Mouse (Mus musculus): ENCODE results near the gene Kif4. TPM values are rescaled to one million over a fixed set of nuclear protein-coding genes. Genes with fewer than 3 reads are reported as not detected.

Kif4 gene
- polyA plus RNA-seq, 1 experiment from 2014 or later: 23.5 TPM

- Histone ChIP-seq H3K9me3 (replicated peaks; ENCODE audit: control insufficient read depth, low read length) (no peaks in the 10 kb centered on the region), H3K27ac (ENCODE audit: low read length) (no peak overlapping the region), H3K9ac (ENCODE audit: low read length) (no peak overlapping the region), H3K4me2 (ENCODE audit: low read depth, low read length) (no peak overlapping the region), H3K4me3 (ENCODE audit: low read length) (no peak overlapping the region), H3K27me3 (ENCODE audit: control insufficient read depth, insufficient read depth, low read length) (no peaks in the 10 kb centered on the region), H3K4me1 (ENCODE audit: control insufficient read depth, insufficient read depth, low read length) (no peaks in the 10 kb centered on the region), H3K36me3 (ENCODE audit: control insufficient read depth, insufficient read depth) (0 out of 2 replicates have a peak, but pooled peaks cover 5% of the 10 kb centered on the region)
- no peak for ATAC-seq (replicated peaks; ENCODE audit: extremely low read depth, insufficient read depth, low FRiP score)
- WGBS: 95% methylated on average over 4 of the region's 4 CpGs
These were observed 71.2 kb downstream of the Kif4 start for GRCm38 (mm10) chrX:100696776-100697175.

GRCm38 (mm10) chrX:100708032-100708431 is 82.5 kb downstream of the Kif4 start:
- 87% methylated on average over 6 of the region's 6 CpGs for WGBS
- no peak for ATAC-seq (replicated peaks; ENCODE audit: extremely low read depth, insufficient read depth, low FRiP score)
- no peaks in the 10 kb centered on the region for H3K4me1 ChIP-seq (ENCODE audit: control insufficient read depth, insufficient read depth, low read length)
- peaks cover 9% of the 10 kb centered on the region; the same call in 1 of the 2 replicates for H3K36me3 ChIP-seq (ENCODE audit: control insufficient read depth, insufficient read depth)
- no peak overlapping the region for H3K4me2 ChIP-seq (ENCODE audit: low read depth, low read length)
- no peak overlapping the region for H3K4me3 ChIP-seq (ENCODE audit: low read length)
- H3K27me3 ChIP-seq (ENCODE audit: control insufficient read depth, insufficient read depth, low read length): no peaks in the 10 kb centered on the region
- H3K27ac ChIP-seq (ENCODE audit: low read length): no peak overlapping the region
- H3K9ac ChIP-seq (ENCODE audit: low read length): no peak overlapping the region
- no peaks in the 10 kb centered on the region for H3K9me3 ChIP-seq (replicated peaks; ENCODE audit: control insufficient read depth, low read length)

- no peak for ATAC-seq (replicated peaks; ENCODE audit: extremely low read depth, insufficient read depth, low FRiP score)
- WGBS: 86% methylated on average over 6 of the region's 6 CpGs
- Histone ChIP-seq H3K27ac (ENCODE audit: low read length) (no peak overlapping the region), H3K9ac (ENCODE audit: low read length) (no peak overlapping the region), H3K4me2 (ENCODE audit: low read depth, low read length) (no peak overlapping the region), H3K4me1 (ENCODE audit: control insufficient read depth, insufficient read depth, low read length) (no peaks in the 10 kb centered on the region), H3K4me3 (ENCODE audit: low read length) (no peak overlapping the region), H3K36me3 (ENCODE audit: control insufficient read depth, insufficient read depth) (peaks cover 5% of the 10 kb centered on the region; the same call in 1 of the 2 replicates), H3K27me3 (ENCODE audit: control insufficient read depth, insufficient read depth, low read length) (no peaks in the 10 kb centered on the region), H3K9me3 (replicated peaks; ENCODE audit: control insufficient read depth, low read length) (no peaks in the 10 kb centered on the region)
These were observed 90.6 kb downstream of the Kif4 start for GRCm38 (mm10) chrX:100716173-100716572.

- Histone ChIP-seq H3K36me3 (ENCODE audit: control insufficient read depth, insufficient read depth) (peaks cover 12% of the 10 kb centered on the region), H3K9me3 (replicated peaks; ENCODE audit: control insufficient read depth, low read length) (no peaks in the 10 kb centered on the region), H3K27ac (ENCODE audit: low read length) (no peak overlapping the region; the same call in 1 of the 2 replicates), H3K27me3 (ENCODE audit: control insufficient read depth, insufficient read depth, low read length) (peaks cover 5% of the 10 kb centered on the region), H3K9ac (ENCODE audit: low read length) (no peak overlapping the region), H3K4me1 (ENCODE audit: control insufficient read depth, insufficient read depth, low read length) (peaks cover 10% of the 10 kb centered on the region), H3K4me3 (ENCODE audit: low read length) (no peak overlapping the region), H3K4me2 (ENCODE audit: low read depth, low read length) (no peak overlapping the region)
- ATAC-seq (replicated peaks; ENCODE audit: extremely low read depth, insufficient read depth, low FRiP score): no peak
- 13% methylated on average over 1 of the region's 1 CpGs for whole genome bisulfite sequencing
These were observed 103.4 kb downstream of the Kif4 start for GRCm38 (mm10) chrX:100728947-100729346.

- Histone ChIP-seq H3K9me3 (replicated peaks; ENCODE audit: control insufficient read depth, low read length) (no peaks in the 10 kb centered on the region), H3K36me3 (ENCODE audit: control insufficient read depth, insufficient read depth) (peaks cover 9% of the 10 kb centered on the region), H3K27ac (ENCODE audit: low read length) (no peak within 1 kb of the TSS; the same call in 1 of the 2 replicates), H3K27me3 (ENCODE audit: control insufficient read depth, insufficient read depth, low read length) (peaks cover 5% of the 10 kb centered on the region), H3K9ac (ENCODE audit: low read length) (peak within 1 kb of the TSS; percentile 16; the same call in 1 of the 2 replicates), H3K4me2 (ENCODE audit: low read depth, low read length) (peak within 1 kb of the TSS; percentile 58), H3K4me3 (ENCODE audit: low read length) (0 out of 2 replicates have a peak within 1 kb of the TSS, but pooled peaks have one; percentile 12), H3K4me1 (ENCODE audit: control insufficient read depth, insufficient read depth, low read length) (peaks cover 10% of the 10 kb centered on the region)
- 16% methylated on average over 8 of the region's 8 CpGs for WGBS
- ATAC-seq (replicated peaks; ENCODE audit: extremely low read depth, insufficient read depth, low FRiP score): peak; percentile 70
These were observed 104.2 kb downstream of the Kif4 start, which contains the start of gene Gdpd2 for GRCm38 (mm10) chrX:100729665-100730188. Gene Gdpd2, plus strand, starts transcription at chrX:100729873.

GRCm38 (mm10) chrX:100730266-100730665 is 104.7 kb downstream of the Kif4 start:
- H3K4me1 ChIP-seq (ENCODE audit: control insufficient read depth, insufficient read depth, low read length): peaks cover 10% of the 10 kb centered on the region
- no peak overlapping the region for H3K27ac ChIP-seq (ENCODE audit: low read length)
- 25% methylated on average over 8 of the region's 8 CpGs for whole genome bisulfite sequencing
- peaks cover 8% of the 10 kb centered on the region for H3K36me3 ChIP-seq (ENCODE audit: control insufficient read depth, insufficient read depth)
- ATAC-seq (replicated peaks; ENCODE audit: extremely low read depth, insufficient read depth, low FRiP score): no peak
- no peaks in the 10 kb centered on the region for H3K9me3 ChIP-seq (replicated peaks; ENCODE audit: control insufficient read depth, low read length)
- 0 out of 2 replicates have a peak overlapping the region, but pooled peaks have one; percentile 12 for H3K4me3 ChIP-seq (ENCODE audit: low read length)
- H3K4me2 ChIP-seq (ENCODE audit: low read depth, low read length): peak overlapping the region; percentile 58
- H3K9ac ChIP-seq (ENCODE audit: low read length): peak overlapping the region; percentile 16; the same call in 1 of the 2 replicates
- peaks cover 5% of the 10 kb centered on the region for H3K27me3 ChIP-seq (ENCODE audit: control insufficient read depth, insufficient read depth, low read length)

GRCm38 (mm10) chrX:100734359-100734758 is 108.8 kb downstream of the Kif4 start:
- H3K4me2 ChIP-seq (ENCODE audit: low read depth, low read length): no peak overlapping the region
- WGBS: 68% methylated on average over 7 of the region's 7 CpGs
- H3K27ac ChIP-seq (ENCODE audit: low read length): no peak overlapping the region
- ATAC-seq (replicated peaks; ENCODE audit: extremely low read depth, insufficient read depth, low FRiP score): no peak
- H3K27me3 ChIP-seq (ENCODE audit: control insufficient read depth, insufficient read depth, low read length): peaks cover 7% of the 10 kb centered on the region
- H3K36me3 ChIP-seq (ENCODE audit: control insufficient read depth, insufficient read depth): no peaks in the 10 kb centered on the region
- H3K9me3 ChIP-seq (replicated peaks; ENCODE audit: control insufficient read depth, low read length): no peaks in the 10 kb centered on the region
- H3K9ac ChIP-seq (ENCODE audit: low read length): no peak overlapping the region
- H3K4me3 ChIP-seq (ENCODE audit: low read length): no peak overlapping the region
- H3K4me1 ChIP-seq (ENCODE audit: control insufficient read depth, insufficient read depth, low read length): peaks cover 4% of the 10 kb centered on the region

GRCm38 (mm10) chrX:100738918-100739317 is 113.4 kb downstream of the Kif4 start:
- H3K27ac ChIP-seq (ENCODE audit: low read length): no peak overlapping the region
- peak overlapping the region; percentile 54 for H3K4me2 ChIP-seq (ENCODE audit: low read depth, low read length)
- 0 out of 2 replicates have a peak, but pooled peaks cover 2% of the 10 kb centered on the region for H3K27me3 ChIP-seq (ENCODE audit: control insufficient read depth, insufficient read depth, low read length)
- no peak for ATAC-seq (replicated peaks; ENCODE audit: extremely low read depth, insufficient read depth, low FRiP score)
- H3K4me1 ChIP-seq (ENCODE audit: control insufficient read depth, insufficient read depth, low read length): no peaks in the 10 kb centered on the region
- H3K9ac ChIP-seq (ENCODE audit: low read length): peak overlapping the region; percentile 2
- no peaks in the 10 kb centered on the region; the same call in 1 of the 2 replicates for H3K9me3 ChIP-seq (replicated peaks; ENCODE audit: control insufficient read depth, low read length)
- peak overlapping the region; percentile 34 for H3K4me3 ChIP-seq (ENCODE audit: low read length)
- WGBS: 15% methylated on average over 14 of the region's 14 CpGs
- H3K36me3 ChIP-seq (ENCODE audit: control insufficient read depth, insufficient read depth): no peaks in the 10 kb centered on the region

GRCm38 (mm10) chrX:100739443-100739842 is 113.9 kb downstream of the Kif4 start:
- no peak for ATAC-seq (replicated peaks; ENCODE audit: extremely low read depth, insufficient read depth, low FRiP score)

More at GRCm38 (mm10) chrX:100739443-100739842, 113.9 kb downstream of the Kif4 start:
- H3K4me1 ChIP-seq (ENCODE audit: control insufficient read depth, insufficient read depth, low read length): no peaks in the 10 kb centered on the region
- H3K36me3 ChIP-seq (ENCODE audit: control insufficient read depth, insufficient read depth): no peaks in the 10 kb centered on the region
- peak overlapping the region; percentile 2; the same call in 1 of the 2 replicates for H3K9ac ChIP-seq (ENCODE audit: low read length)
- 22% methylated on average over 10 of the region's 10 CpGs for WGBS
- peak overlapping the region; percentile 34 for H3K4me3 ChIP-seq (ENCODE audit: low read length)
- peak overlapping the region; percentile 54 for H3K4me2 ChIP-seq (ENCODE audit: low read depth, low read length)
- H3K27ac ChIP-seq (ENCODE audit: low read length): no peak overlapping the region; the same call in 1 of the 2 replicates
- 0 out of 2 replicates have a peak, but pooled peaks cover 2% of the 10 kb centered on the region for H3K27me3 ChIP-seq (ENCODE audit: control insufficient read depth, insufficient read depth, low read length)
- H3K9me3 ChIP-seq (replicated peaks; ENCODE audit: control insufficient read depth, low read length): no peaks in the 10 kb centered on the region; the same call in 1 of the 2 replicates

Data from heart, embryonic 16.5 days (tissue).